Mouse (Mus musculus): ENCODE results near the gene Ddx4. TPM values are rescaled to one million over a fixed set of nuclear protein-coding genes. Genes with fewer than 3 reads are reported as not detected.

Gene Ddx4
- 0.69 and 0.97 TPM in 2 replicates for polyA plus RNA-seq (2014; fragmentation: Nextera tagmentation; extraction: Ambion mirVana)

- peaks cover 11% of the 10 kb centered on the region for H3K9me3 ChIP-seq (ENCODE audit: control insufficient read depth, low read length)
- peak within 1 kb of the TSS; percentile 23; the same call in 1 of the 2 replicates for H3K4me2 ChIP-seq (ENCODE audit: low read length)
- no peaks in the 10 kb centered on the region for H3K27me3 ChIP-seq (ENCODE audit: control insufficient read depth, insufficient read depth, low read length)
- no peaks in the 10 kb centered on the region for H3K4me1 ChIP-seq (ENCODE audit: control insufficient read depth in 2 of 2, insufficient read depth in 2 of 2, low read length in 2 of 2)
- ATAC-seq (ENCODE audit: insufficient number of reproducible peaks, insufficient read depth, low FRiP score, low read depth), result no peak
- no peak within 1 kb of the TSS for H3K4me3 ChIP-seq (ENCODE audit: control insufficient read depth in 1 of 2, insufficient read depth in 1 of 2, low read depth in 1 of 2, low read length in 2 of 2)
- 59% methylated on average over 44 of the region's 45 CpGs for WGBS
- no peak within 1 kb of the TSS for H3K9ac ChIP-seq (ENCODE audit: low read length)
- H3K27ac ChIP-seq (replicated peaks in 1 of 2; ENCODE audit: control insufficient read depth in 1 of 2, insufficient read depth in 1 of 2, low read depth in 2 of 2, low read length in 2 of 2), result no peak within 1 kb of the TSS
- no peaks in the 10 kb centered on the region for H3K36me3 ChIP-seq (ENCODE audit: control insufficient read depth, insufficient read depth, low read length)
These were observed at the start of gene Ddx4 for GRCm38 (mm10) chr13:112652205-112652604. TSS of gene Ddx4 (minus strand) at chr13:112652475.

- WGBS, result 83% methylated on average over 8 of the region's 8 CpGs
These were observed 49.0 kb upstream of the Ddx4 start for GRCm38 (mm10) chr13:112701256-112701655.

GRCm38 (mm10) chr13:112695526-112696240 lies 43.4 kb upstream of the Ddx4 start:
- no peak for ATAC-seq (ENCODE audit: insufficient number of reproducible peaks, insufficient read depth, low FRiP score, low read depth)
- H3K4me1 ChIP-seq (ENCODE audit: control insufficient read depth in 2 of 2, insufficient read depth in 2 of 2, low read length in 2 of 2), result peaks cover 0 to 4% of the 10 kb centered on the region in 2 experiments; a peak in 1 of 4 replicates

More at GRCm38 (mm10) chr13:112701256-112701655, 49.0 kb upstream of the Ddx4 start:
- no peak for ATAC-seq (ENCODE audit: insufficient number of reproducible peaks, insufficient read depth, low FRiP score, low read depth)
- H3K9ac ChIP-seq (ENCODE audit: low read length), result no peak overlapping the region
- H3K4me3 ChIP-seq (ENCODE audit: control insufficient read depth in 1 of 2, insufficient read depth in 1 of 2, low read depth in 1 of 2, low read length in 2 of 2), result no peak overlapping the region
- H3K4me2 ChIP-seq (ENCODE audit: low read length), result no peak overlapping the region
- no peaks in the 10 kb centered on the region for H3K9me3 ChIP-seq (ENCODE audit: control insufficient read depth, low read length)
- H3K36me3 ChIP-seq (ENCODE audit: control insufficient read depth, insufficient read depth, low read length), result peaks cover 20% of the 10 kb centered on the region
- H3K27ac ChIP-seq (replicated peaks in 1 of 2; ENCODE audit: control insufficient read depth in 1 of 2, insufficient read depth in 1 of 2, low read depth in 2 of 2, low read length in 2 of 2), result no peak overlapping the region
- H3K4me1 ChIP-seq (ENCODE audit: control insufficient read depth in 2 of 2, insufficient read depth in 2 of 2, low read length in 2 of 2), result peaks cover 0 to 4% of the 10 kb centered on the region in 2 experiments; a peak in 1 of 4 replicates
- H3K27me3 ChIP-seq (ENCODE audit: control insufficient read depth, insufficient read depth, low read length), result no peaks in the 10 kb centered on the region

GRCm38 (mm10) chr13:112692870-112693553 lies 40.7 kb upstream of the Ddx4 start:
- no peak overlapping the region for H3K4me3 ChIP-seq (ENCODE audit: control insufficient read depth in 1 of 2, insufficient read depth in 1 of 2, low read depth in 1 of 2, low read length in 2 of 2)
- H3K27ac ChIP-seq (replicated peaks in 1 of 2; ENCODE audit: control insufficient read depth in 1 of 2, insufficient read depth in 1 of 2, low read depth in 2 of 2, low read length in 2 of 2), result no peak overlapping the region
- H3K9me3 ChIP-seq (ENCODE audit: control insufficient read depth, low read length), result peaks cover 5% of the 10 kb centered on the region; the same call in 1 of the 2 replicates
- peaks cover 10% of the 10 kb centered on the region; the same call in 1 of the 2 replicates for H3K36me3 ChIP-seq (ENCODE audit: control insufficient read depth, insufficient read depth, low read length)
- no peak overlapping the region for H3K9ac ChIP-seq (ENCODE audit: low read length)
- no peaks in the 10 kb centered on the region for H3K27me3 ChIP-seq (ENCODE audit: control insufficient read depth, insufficient read depth, low read length)
- ATAC-seq (ENCODE audit: insufficient number of reproducible peaks, insufficient read depth, low FRiP score, low read depth), result no peak
- 84% methylated on average over 10 of the region's 10 CpGs for WGBS
- peaks cover 0 to 1% of the 10 kb centered on the region in 2 experiments; a peak in 1 of 4 replicates for H3K4me1 ChIP-seq (ENCODE audit: control insufficient read depth in 2 of 2, insufficient read depth in 2 of 2, low read length in 2 of 2)
- no peak overlapping the region for H3K4me2 ChIP-seq (ENCODE audit: low read length)

More at GRCm38 (mm10) chr13:112695526-112696240, 43.4 kb upstream of the Ddx4 start:
- peaks cover 5% of the 10 kb centered on the region; the same call in 1 of the 2 replicates for H3K9me3 ChIP-seq (ENCODE audit: control insufficient read depth, low read length)
- no peak overlapping the region for H3K4me2 ChIP-seq (ENCODE audit: low read length)
- 93% methylated on average over 8 of the region's 8 CpGs for WGBS
- peaks cover 7% of the 10 kb centered on the region; the same call in 1 of the 2 replicates for H3K36me3 ChIP-seq (ENCODE audit: control insufficient read depth, insufficient read depth, low read length)
- H3K9ac ChIP-seq (ENCODE audit: low read length), result no peak overlapping the region
- no peak overlapping the region for H3K4me3 ChIP-seq (ENCODE audit: control insufficient read depth in 1 of 2, insufficient read depth in 1 of 2, low read depth in 1 of 2, low read length in 2 of 2)
- no peaks in the 10 kb centered on the region for H3K27me3 ChIP-seq (ENCODE audit: control insufficient read depth, insufficient read depth, low read length)
- no peak overlapping the region for H3K27ac ChIP-seq (replicated peaks in 1 of 2; ENCODE audit: control insufficient read depth in 1 of 2, insufficient read depth in 1 of 2, low read depth in 2 of 2, low read length in 2 of 2)

- Histone ChIP-seq H3K27me3 (ENCODE audit: control insufficient read depth, insufficient read depth, low read length) (no peaks in the 10 kb centered on the region), H3K9ac (ENCODE audit: low read length) (no peak overlapping the region), H3K4me1 (ENCODE audit: control insufficient read depth in 2 of 2, insufficient read depth in 2 of 2, low read length in 2 of 2) (peaks cover 3 to 17% of the 10 kb centered on the region in 2 experiments; a peak in 3 of 4 replicates), H3K36me3 (ENCODE audit: control insufficient read depth, insufficient read depth, low read length) (0 out of 2 replicates have a peak, but pooled peaks cover 6% of the 10 kb centered on the region), H3K4me3 (ENCODE audit: control insufficient read depth in 1 of 2, insufficient read depth in 1 of 2, low read depth in 1 of 2, low read length in 2 of 2) (no peak overlapping the region), H3K27ac (replicated peaks in 1 of 2; ENCODE audit: control insufficient read depth in 1 of 2, insufficient read depth in 1 of 2, low read depth in 2 of 2, low read length in 2 of 2) (no peak overlapping the region), H3K9me3 (ENCODE audit: control insufficient read depth, low read length) (no peaks in the 10 kb centered on the region), H3K4me2 (ENCODE audit: low read length) (no peak overlapping the region)
- no peak for ATAC-seq (ENCODE audit: insufficient number of reproducible peaks, insufficient read depth, low FRiP score, low read depth)
- WGBS, result 11% methylated on average over 2 of the region's 2 CpGs
These were observed 33.9 kb upstream of the Ddx4 start for GRCm38 (mm10) chr13:112686155-112686554.

GRCm38 (mm10) chr13:112683970-112684369 lies 31.7 kb upstream of the Ddx4 start:
- H3K4me3 ChIP-seq (ENCODE audit: control insufficient read depth in 1 of 2, insufficient read depth in 1 of 2, low read depth in 1 of 2, low read length in 2 of 2), result no peak overlapping the region
- H3K27ac ChIP-seq (replicated peaks in 1 of 2; ENCODE audit: control insufficient read depth in 1 of 2, insufficient read depth in 1 of 2, low read depth in 2 of 2, low read length in 2 of 2), result no peak overlapping the region
- 81% methylated on average over 6 of the region's 6 CpGs for WGBS
- peaks cover 3 to 17% of the 10 kb centered on the region in 2 experiments; a peak in 3 of 4 replicates for H3K4me1 ChIP-seq (ENCODE audit: control insufficient read depth in 2 of 2, insufficient read depth in 2 of 2, low read length in 2 of 2)
- no peaks in the 10 kb centered on the region for H3K27me3 ChIP-seq (ENCODE audit: control insufficient read depth, insufficient read depth, low read length)
- no peak overlapping the region for H3K9ac ChIP-seq (ENCODE audit: low read length)
- 0 out of 2 replicates have a peak, but pooled peaks cover 3% of the 10 kb centered on the region for H3K36me3 ChIP-seq (ENCODE audit: control insufficient read depth, insufficient read depth, low read length)
- no peak for ATAC-seq (ENCODE audit: insufficient number of reproducible peaks, insufficient read depth, low FRiP score, low read depth)
- H3K9me3 ChIP-seq (ENCODE audit: control insufficient read depth, low read length), result no peaks in the 10 kb centered on the region
- H3K4me2 ChIP-seq (ENCODE audit: low read length), result no peak overlapping the region

- Histone ChIP-seq H3K4me1 (ENCODE audit: control insufficient read depth in 2 of 2, insufficient read depth in 2 of 2, low read length in 2 of 2) (peaks cover 3 to 17% of the 10 kb centered on the region in 2 experiments; a peak in 3 of 4 replicates), H3K4me2 (ENCODE audit: low read length) (no peak overlapping the region), H3K9ac (ENCODE audit: low read length) (no peak overlapping the region), H3K4me3 (ENCODE audit: control insufficient read depth in 1 of 2, insufficient read depth in 1 of 2, low read depth in 1 of 2, low read length in 2 of 2) (no peak overlapping the region), H3K27ac (replicated peaks in 1 of 2; ENCODE audit: control insufficient read depth in 1 of 2, insufficient read depth in 1 of 2, low read depth in 2 of 2, low read length in 2 of 2) (no peak overlapping the region), H3K36me3 (ENCODE audit: control insufficient read depth, insufficient read depth, low read length) (0 out of 2 replicates have a peak, but pooled peaks cover 3% of the 10 kb centered on the region), H3K9me3 (ENCODE audit: control insufficient read depth, low read length) (no peaks in the 10 kb centered on the region), H3K27me3 (ENCODE audit: control insufficient read depth, insufficient read depth, low read length) (no peaks in the 10 kb centered on the region)
- WGBS, result 51% methylated on average over 2 of the region's 2 CpGs
- ATAC-seq (ENCODE audit: insufficient number of reproducible peaks, insufficient read depth, low FRiP score, low read depth), result no peak
These were observed 31.0 kb upstream of the Ddx4 start for GRCm38 (mm10) chr13:112683312-112683711.
